Mouse (Mus musculus) MEL (cell line): ENCODE data around the gene Enoph1. TPM values are rescaled to one million over a fixed set of nuclear protein-coding genes. Genes with fewer than 3 reads are reported as not detected.

ENCODE experiments used
- DNase-seq: peaks from one replicate; pipeline ENCODE4 v3.0.0; 2011; ENCODE audit warnings: low read depth, low spot score
- H3K27ac ChIP-seq: 2 replicates; pipeline ENCODE4 v1.5.1; 2012; ENCODE audit warnings: low read depth, mild to moderate bottlenecking, control low read depth, low read length, moderate library complexity; ENCODE audit not compliant: control insufficient read depth
- H3K27me3 ChIP-seq, 2 experiments: fragments of 150-350 bp in 1 of 2; sonication (generic) in 1 of 2; 2 replicates each; pipeline ENCODE4 v1.6.1; 2012; ENCODE audit warnings: low read length in 2 of 2, mild to moderate bottlenecking in 2 of 2, improper control_type of control experiment in 1 of 2, moderate library complexity in 1 of 2; ENCODE audit not compliant: insufficient read depth in 2 of 2, control insufficient read depth in 1 of 2
- H3K36me3 ChIP-seq, 2 experiments: 2 replicates each; pipeline ENCODE4 v1.6.1; 2012 to 2014; ENCODE audit warnings: low read length in 2 of 2, improper control_type of control experiment in 1 of 2, inconsistent platforms in 1 of 2, mild to moderate bottlenecking in 1 of 2; ENCODE audit not compliant: insufficient read depth in 2 of 2, control insufficient read depth in 1 of 2
- H3K4me1 ChIP-seq, 2 experiments: fragments of 150-350 bp in 1 of 2; sonication (generic) in 1 of 2; 2 replicates each; pipeline ENCODE4 v1.6.1; 2012; ENCODE audit warnings: low read length in 2 of 2, improper control_type of control experiment in 1 of 2, mild to moderate bottlenecking in 1 of 2; ENCODE audit not compliant: insufficient read depth in 2 of 2, control insufficient read depth in 1 of 2
- H3K4me3 ChIP-seq, 2 experiments: fragments of 150-350 bp in 1 of 2; sonication (generic) in 1 of 2; 2 replicates each; pipeline ENCODE4 v1.5.1; 2012; ENCODE audit warnings: low read depth in 2 of 2, low read length in 2 of 2, mild to moderate bottlenecking in 2 of 2, moderate library complexity in 2 of 2, control low read depth in 1 of 2, improper control_type of control experiment in 1 of 2; ENCODE audit not compliant: control insufficient read depth in 1 of 2, insufficient read depth in 1 of 2
- H3K79me2 ChIP-seq: 2 replicates; pipeline ENCODE4 v1.6.1; 2012; ENCODE audit warnings: mild to moderate bottlenecking, low read length, moderate library complexity; ENCODE audit not compliant: control insufficient read depth, poor library complexity, insufficient read depth
- H3K9ac ChIP-seq: 2 replicates; pipeline ENCODE4 v1.6.1; 2012; ENCODE audit warnings: low read depth, mild to moderate bottlenecking, control low read depth, low read length, moderate library complexity; ENCODE audit not compliant: control insufficient read depth, poor library complexity, severe bottlenecking
- H3K9me3 ChIP-seq: fragments of 150-350 bp; sonication (generic); replicated peaks from 2 replicates; pipeline ENCODE4 v1.6.1; 2012; ENCODE audit warnings: mild to moderate bottlenecking, low read length, improper control_type of control experiment, moderate library complexity; ENCODE audit not compliant: insufficient read depth
- BHLHE40 ChIP-seq: IDR thresholded peaks from 2 replicates; pipeline ENCODE4 v1.6.1; 2012; ENCODE audit warnings: low read depth, mild to moderate bottlenecking, inconsistent platforms, low read length, improper control_type of control experiment, borderline replicate concordance
- CHD1 ChIP-seq: IDR thresholded peaks from 2 replicates; pipeline ENCODE4 v1.6.1; 2012; ENCODE audit warnings: low read depth, mild to moderate bottlenecking, inconsistent platforms, low read length, improper control_type of control experiment
- CHD2 ChIP-seq: IDR thresholded peaks from 2 replicates; pipeline ENCODE4 v1.6.1; 2011; ENCODE audit warnings: low read length, improper control_type of control experiment
- CTCF ChIP-seq, 3 experiments: IDR thresholded peaks in 2 of 3; conservative IDR thresholded peaks in 1 of 3; 2 replicates each; pipeline ENCODE4 v1.5.1; 2011 to 2012; ENCODE audit warnings: low read length in 3 of 3, low read depth in 2 of 3, mild to moderate bottlenecking in 2 of 3, improper control_type of control experiment in 1 of 3, inconsistent platforms in 1 of 3, mixed read lengths in 1 of 3, moderate library complexity in 1 of 3; ENCODE audit not compliant: control insufficient read depth in 1 of 3, insufficient read depth in 1 of 3, poor library complexity in 1 of 3, severe bottlenecking in 1 of 3
- ELF1 ChIP-seq: IDR thresholded peaks from 2 replicates; pipeline ENCODE4 v1.6.1; 2014; ENCODE audit warnings: low read depth, mild to moderate bottlenecking, inconsistent platforms, low read length, improper control_type of control experiment, moderate library complexity
- EP300 ChIP-seq, 2 experiments: IDR thresholded peaks; 2 replicates each; pipeline ENCODE4 v1.6.1; 2011; ENCODE audit warnings: improper control_type of control experiment in 2 of 2, low read length in 2 of 2, low read depth in 1 of 2, mild to moderate bottlenecking in 1 of 2
- ETS1 ChIP-seq: IDR thresholded peaks from 2 replicates; pipeline ENCODE4 v1.6.1; 2012; ENCODE audit warnings: low read depth, mild to moderate bottlenecking, inconsistent platforms, low read length, improper control_type of control experiment, moderate library complexity
- GATA1 ChIP-seq: IDR thresholded peaks from 2 replicates; pipeline ENCODE4 v1.6.1; 2011; ENCODE audit warnings: low read depth, low read length, improper control_type of control experiment
- HCFC1 ChIP-seq: IDR thresholded peaks from 2 replicates; pipeline ENCODE4 v1.6.1; 2012; ENCODE audit warnings: low read depth, mild to moderate bottlenecking, inconsistent platforms, low read length, improper control_type of control experiment, moderate library complexity
- JUND ChIP-seq: IDR thresholded peaks from 2 replicates; pipeline ENCODE4 v1.6.1; 2011; ENCODE audit warnings: low read depth, mild to moderate bottlenecking, improper control_type of control experiment, low read length
- KAT2A ChIP-seq: conservative IDR thresholded peaks from 2 replicates; pipeline ENCODE4 v1.6.1; 2012; ENCODE audit warnings: low read depth, low read length, improper control_type of control experiment, inconsistent platforms
- MAFK ChIP-seq: IDR thresholded peaks from 2 replicates; pipeline ENCODE4 v1.6.1; 2011; ENCODE audit warnings: low read depth, mild to moderate bottlenecking, low read length, improper control_type of control experiment, borderline replicate concordance
- MAX ChIP-seq: IDR thresholded peaks from 2 replicates; pipeline ENCODE4 v1.6.1; 2011; ENCODE audit warnings: low read length, improper control_type of control experiment
- MAZ ChIP-seq: IDR thresholded peaks from 2 replicates; pipeline ENCODE4 v1.6.1; 2012; ENCODE audit warnings: low read depth, mild to moderate bottlenecking, inconsistent platforms, low read length, improper control_type of control experiment
- MEF2A ChIP-seq: IDR thresholded peaks from 2 replicates; pipeline ENCODE4 v1.6.1; 2014; ENCODE audit warnings: low read depth, mild to moderate bottlenecking, inconsistent platforms, low read length, improper control_type of control experiment; ENCODE audit not compliant: poor library complexity, insufficient replicate concordance, severe bottlenecking; ENCODE audit errors: extremely low read depth
- MXI1 ChIP-seq: IDR thresholded peaks from 2 replicates; pipeline ENCODE4 v1.6.1; 2011; ENCODE audit warnings: mild to moderate bottlenecking, low read depth, low read length, improper control_type of control experiment
- MYC ChIP-seq: IDR thresholded peaks from 2 replicates; pipeline ENCODE4 v1.6.1; 2011; ENCODE audit warnings: low read depth, mild to moderate bottlenecking, low read length, improper control_type of control experiment, moderate library complexity
- NRF1 ChIP-seq: IDR thresholded peaks from 2 replicates; pipeline ENCODE4 v1.6.1; 2014; ENCODE audit warnings: low read depth, mild to moderate bottlenecking, inconsistent platforms, low read length, improper control_type of control experiment, moderate library complexity; ENCODE audit not compliant: poor library complexity, insufficient read depth, severe bottlenecking
- POLR2A ChIP-seq, 2 experiments: IDR thresholded peaks; 2 replicates each; pipeline ENCODE4 v1.6.1; 2011 to 2012; ENCODE audit warnings: low read length in 2 of 2, mild to moderate bottlenecking in 2 of 2, control low read depth in 1 of 2, improper control_type of control experiment in 1 of 2, low read depth in 1 of 2, moderate library complexity in 1 of 2; ENCODE audit not compliant: control insufficient read depth in 1 of 2, insufficient read depth in 1 of 2, poor library complexity in 1 of 2
- POLR2AphosphoS2 ChIP-seq: IDR thresholded peaks from 2 replicates; pipeline ENCODE4 v1.6.1; 2011; ENCODE audit warnings: low read length, improper control_type of control experiment
- POLR2AphosphoS5 ChIP-seq: IDR thresholded peaks from 2 replicates; pipeline ENCODE4 v1.6.1; 2012; ENCODE audit warnings: low read depth, borderline replicate concordance, mild to moderate bottlenecking, inconsistent platforms, low read length, moderate library complexity, mixed read lengths
- RAD21 ChIP-seq: IDR thresholded peaks from 2 replicates; pipeline ENCODE4 v1.6.1; 2011; ENCODE audit warnings: mild to moderate bottlenecking, low read depth, low read length, improper control_type of control experiment
- RCOR1 ChIP-seq: IDR thresholded peaks from 2 replicates; pipeline ENCODE4 v1.6.1; 2012; ENCODE audit warnings: low read depth, mild to moderate bottlenecking, inconsistent platforms, low read length, improper control_type of control experiment
- SIN3A ChIP-seq: IDR thresholded peaks from 2 replicates; pipeline ENCODE4 v1.6.1; 2012; ENCODE audit warnings: low read length, improper control_type of control experiment, inconsistent platforms
- TAL1 ChIP-seq: IDR thresholded peaks from 2 replicates; pipeline ENCODE4 v1.6.1; 2012; ENCODE audit warnings: mild to moderate bottlenecking, inconsistent platforms, low read length, moderate library complexity, mixed read lengths
- TBP ChIP-seq: IDR thresholded peaks from 2 replicates; pipeline ENCODE4 v1.8.0; 2011; ENCODE audit warnings: low read depth, low read length, improper control_type of control experiment
- TCF12 ChIP-seq: IDR thresholded peaks from 2 replicates; pipeline ENCODE4 v1.6.1; 2014; ENCODE audit warnings: low read depth, mild to moderate bottlenecking, inconsistent platforms, low read length, improper control_type of control experiment, moderate library complexity
- UBTF ChIP-seq: IDR thresholded peaks from 2 replicates; pipeline ENCODE4 v1.6.1; 2012; ENCODE audit warnings: low read depth, mild to moderate bottlenecking, inconsistent platforms, low read length, improper control_type of control experiment, moderate library complexity, borderline replicate concordance; ENCODE audit not compliant: insufficient read depth
- USF1 ChIP-seq: IDR thresholded peaks from 2 replicates; pipeline ENCODE4 v1.6.1; 2014; ENCODE audit warnings: low read depth, mild to moderate bottlenecking, inconsistent platforms, low read length, improper control_type of control experiment, moderate library complexity
- USF2 ChIP-seq, 2 experiments: IDR thresholded peaks; 2 replicates each; pipeline ENCODE4 v1.6.1; 2011 to 2012; ENCODE audit warnings: improper control_type of control experiment in 2 of 2, low read length in 2 of 2, borderline replicate concordance in 1 of 2, inconsistent platforms in 1 of 2, low read depth in 1 of 2, mild to moderate bottlenecking in 1 of 2; ENCODE audit not compliant: insufficient read depth in 1 of 2
- ZC3H11A ChIP-seq: IDR thresholded peaks from 2 replicates; pipeline ENCODE4 v1.6.1; 2012; ENCODE audit warnings: low read depth, mild to moderate bottlenecking, inconsistent platforms, low read length, improper control_type of control experiment
- ZKSCAN1 ChIP-seq: IDR thresholded peaks from 2 replicates; pipeline ENCODE4 v1.6.1; 2012; ENCODE audit warnings: low read depth, mild to moderate bottlenecking, inconsistent platforms, low read length, improper control_type of control experiment, moderate library complexity
- ZMIZ1 ChIP-seq: IDR thresholded peaks from 2 replicates; pipeline ENCODE4 v1.6.1; 2012; ENCODE audit warnings: low read depth, mild to moderate bottlenecking, inconsistent platforms, low read length, improper control_type of control experiment, moderate library complexity
- ZNF384 ChIP-seq: IDR thresholded peaks from 2 replicates; pipeline ENCODE4 v1.6.1; 2012; ENCODE audit warnings: low read depth, mild to moderate bottlenecking, inconsistent platforms, low read length, improper control_type of control experiment
- polyA plus RNA-seq, 2 experiments: library from polyadenylated mRNA; stranded (reverse) in 1 of 2; unstranded in 1 of 2; fragments of >175 nt in 1 of 2; fragments of >200 nt in 1 of 2; gene quantifications; 2 replicates each; pipeline versions ENCODE4 v1.2.1 to v1.2.4; 2012; ENCODE audit warnings: low replicate concordance in 2 of 2, low read depth in 1 of 2; ENCODE audit not compliant: insufficient read length in 2 of 2, insufficient read depth in 1 of 2, missing spikeins in 1 of 2
- total RNA-seq: library from RNA; depleted of rRNA; stranded (reverse); fragments of 300-350 nt; gene quantifications from 2 replicates; pipeline ENCODE4 v1.2.3, GENCODE M21; 2012

Gene Enoph1
- total and polyA plus RNA-seq, 3 experiments: 83.3 to 89.0 TPM; not detected in 1

DNA sequence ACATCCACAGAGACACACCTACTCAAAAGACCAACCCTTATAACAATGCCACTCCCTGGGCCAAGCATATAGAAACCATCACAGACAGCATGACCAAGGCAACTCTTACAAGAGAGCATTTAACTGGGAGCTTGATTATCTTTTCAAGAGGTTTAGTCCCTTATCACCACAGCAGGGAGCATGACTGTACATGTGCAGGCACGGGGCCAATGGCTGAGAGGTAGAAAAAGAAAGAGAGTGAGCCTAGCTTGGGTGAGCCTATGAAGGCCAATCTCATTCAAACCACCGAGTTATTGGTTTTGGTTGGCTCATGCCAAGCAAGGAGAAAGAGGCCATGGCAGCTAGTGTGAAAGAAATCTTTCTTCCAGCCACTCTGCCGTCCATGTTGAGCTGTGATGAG is 34.4 kb upstream of the Enoph1 start:
- Histone ChIP-seq H3K4me3 (peak overlapping the region; percentile 25 to 47), H3K36me3 (peaks cover 0 to 24% of the 10 kb centered on the region in 2 experiments; a peak in 2 of 4 replicates), H3K4me1 (peaks cover 14 to 37% of the 10 kb centered on the region in 2 experiments), H3K9me3 (no peaks in the 10 kb centered on the region), H3K27ac (peak overlapping the region; percentile 76), H3K9ac (peak overlapping the region; percentile 2), H3K79me2 (no peaks in the 10 kb centered on the region)
- no peak for TF ChIP-seq ELF1
- TF ChIP-seq RAD21: no peak
- no peak for TF ChIP-seq ZKSCAN1
- no peak for TF ChIP-seq USF2 (IDR thresholded peaks at IDR 0.05; ENCODE audit: borderline replicate concordance in 1 of 2, insufficient read depth in 1 of 2, low read depth in 1 of 2, low read length in 2 of 2)
- TF ChIP-seq UBTF: no peak
- TF ChIP-seq HCFC1: peak; percentile 65
- TF ChIP-seq ZC3H11A: no peak
- TF ChIP-seq CHD1: no peak
- peak; percentile 91 for TF ChIP-seq BHLHE40
- TF ChIP-seq ETS1: peak; percentile 93
- TF ChIP-seq ZMIZ1: no peak
- peak; percentile 81 to 86 for TF ChIP-seq EP300 (IDR thresholded peaks at IDR 0.05; ENCODE audit: low read depth in 1 of 2, low read length in 2 of 2)
- no peak for TF ChIP-seq KAT2A
- no peak for TF ChIP-seq POLR2AphosphoS2
- peak; percentile 72 for TF ChIP-seq USF1
- TF ChIP-seq RCOR1: peak; percentile 86
- no peak for TF ChIP-seq JUND
- peak; percentile 47; the same call in 1 of the 2 replicates for TF ChIP-seq ZNF384
- peak; percentile 61; the same call in 1 of the 2 replicates for TF ChIP-seq MAZ
- TF ChIP-seq MYC: peak; percentile 77; the same call in 1 of the 2 replicates
- TF ChIP-seq SIN3A: peak; percentile 86
- peak; percentile 95 for TF ChIP-seq GATA1
- no peak for TF ChIP-seq CHD2
- TF ChIP-seq NRF1: peak; percentile 30; the same call in 1 of the 2 replicates
- no peak for TF ChIP-seq POLR2AphosphoS5
- no peak; the same call in 1 of the 2 replicates for TF ChIP-seq MAFK
- peak; percentile 22; the same call in 1 of the 2 replicates for TF ChIP-seq TAL1
- TF ChIP-seq TBP: no peak
- no peak for TF ChIP-seq MEF2A
- TF ChIP-seq CTCF (IDR thresholded peaks at IDR 0.05 in 2 of 3, conservative IDR thresholded peaks at IDR 0.05 in 1 of 3; ENCODE audit: control insufficient read depth in 1 of 3, insufficient read depth in 1 of 3, low read depth in 2 of 3, low read length in 3 of 3, poor library complexity in 1 of 3, severe bottlenecking in 1 of 3): no peak
- peak; percentile 85 for TF ChIP-seq MAX
- TF ChIP-seq MXI1: peak; percentile 91
- TF ChIP-seq TCF12: peak; percentile 86
- no peak for TF ChIP-seq POLR2A (IDR thresholded peaks at IDR 0.05; ENCODE audit: control insufficient read depth in 1 of 2, insufficient read depth in 1 of 2, low read depth in 1 of 2, low read length in 2 of 2, poor library complexity in 1 of 2)
- TF ChIP-seq, all 39 proteins: peak for 16
- DNase-seq: peak; percentile 91
- no peaks in the 10 kb centered on the region for H3K27me3 ChIP-seq
